Mouse (Mus musculus) hindbrain, embryonic 14.5 days (tissue): ENCODE measurements at regions not wholly inside any gene's neighbourhood (a gene's known extent, or its start where the extent isn't known, plus 50 kb on each side); places are given as distances from the start of the nearest gene placed in this dataset.

Source experiments
- ATAC-seq: fragments of 200-750 bp; cut with Nextera tagmentation; 2 replicates; pipeline ENCODE4 v1.8.0; 2017; ENCODE audit warnings: moderate number of reproducible peaks, mild to moderate bottlenecking, moderate TSS enrichment, moderate library complexity; ENCODE audit not compliant: low FRiP score
- DNase-seq: peaks from one replicate; pipeline ENCODE4 v3.0.0-alpha.2; 2015; ENCODE audit warnings: low spot score
- H3K27ac ChIP-seq: fragments of 300-500 bp; sonication (generic); 2 replicates; pipeline ENCODE4 v1.5.1; 2014; ENCODE audit warnings: mild to moderate bottlenecking, moderate library complexity
- H3K27me3 ChIP-seq: fragments of 300-500 bp; sonication (generic); 2 replicates; pipeline ENCODE4 v1.6.1; 2014; ENCODE audit warnings: mild to moderate bottlenecking, low read length, mixed read lengths; ENCODE audit not compliant: control insufficient read depth, insufficient read depth
- H3K36me3 ChIP-seq: fragments of 300-500 bp; sonication (generic); replicated peaks from 2 replicates; pipeline ENCODE4 v1.6.1; 2014; ENCODE audit not compliant: control insufficient read depth, insufficient read depth
- H3K4me1 ChIP-seq: fragments of 300-500 bp; sonication (generic); replicated peaks from 2 replicates; pipeline ENCODE4 v1.6.1; 2014; ENCODE audit warnings: antibody characterized with exemption, low read length, mixed read lengths; ENCODE audit not compliant: control insufficient read depth, insufficient read depth
- H3K4me2 ChIP-seq: fragments of 300-500 bp; sonication (generic); replicated peaks from 2 replicates; pipeline ENCODE4 v1.6.1; 2014; ENCODE audit warnings: mild to moderate bottlenecking, moderate library complexity
- H3K4me3 ChIP-seq: fragments of 300-500 bp; sonication (generic); replicated peaks from 2 replicates; pipeline ENCODE4 v1.5.1; 2014; ENCODE audit warnings: mild to moderate bottlenecking, low read length
- H3K9ac ChIP-seq: fragments of 300-500 bp; sonication (generic); 2 replicates; pipeline ENCODE4 v1.6.1; 2014
- H3K9me3 ChIP-seq: fragments of 300-500 bp; sonication (generic); 2 replicates; pipeline ENCODE4 v1.6.1; 2016; ENCODE audit warnings: low read length; ENCODE audit not compliant: control insufficient read depth
- WGBS: fragments of 180-500 bp; shearing (Covaris S2); extraction: QIAGEN DNeasy Blood & Tissue Kit; methylation state at CpG from one replicate; pipeline ENCODE4 v1.1.7; 2014; 5-methylcytosine and 5-hydroxymethylcytosine counted together

DNA sequence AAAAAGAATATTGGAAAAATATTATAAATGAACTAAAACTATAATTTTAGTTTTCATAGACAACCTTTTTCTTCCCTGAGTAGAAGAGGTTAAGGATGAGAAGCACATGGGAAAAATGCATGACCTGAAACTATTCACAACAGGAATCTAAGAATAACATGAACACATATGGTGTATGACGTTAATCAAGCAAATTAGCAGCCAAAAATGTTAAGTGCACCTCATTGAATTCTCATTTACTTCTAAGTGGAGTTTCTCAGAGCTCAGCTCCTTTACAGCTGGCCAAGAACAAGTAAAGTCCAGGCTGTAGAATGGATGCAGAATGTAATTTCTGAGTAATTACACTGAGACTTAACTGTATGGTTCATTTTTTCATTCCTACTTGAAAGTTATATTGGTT, 137.9 kb upstream of the Vegfc start:
- H3K27me3 ChIP-seq: no peaks in the 10 kb centered on the region
- H3K36me3 ChIP-seq: no peaks in the 10 kb centered on the region
- H3K9me3 ChIP-seq: no peaks in the 10 kb centered on the region
- H3K27ac ChIP-seq: no peak overlapping the region
- no peak overlapping the region for H3K4me2 ChIP-seq
- H3K4me3 ChIP-seq: no peak overlapping the region
- DNase-seq: no peak
- WGBS: 83% methylated on average over 1 of the region's 1 CpGs
- no peak for ATAC-seq
- H3K4me1 ChIP-seq: no peaks in the 10 kb centered on the region
- no peak overlapping the region for H3K9ac ChIP-seq

DNA sequence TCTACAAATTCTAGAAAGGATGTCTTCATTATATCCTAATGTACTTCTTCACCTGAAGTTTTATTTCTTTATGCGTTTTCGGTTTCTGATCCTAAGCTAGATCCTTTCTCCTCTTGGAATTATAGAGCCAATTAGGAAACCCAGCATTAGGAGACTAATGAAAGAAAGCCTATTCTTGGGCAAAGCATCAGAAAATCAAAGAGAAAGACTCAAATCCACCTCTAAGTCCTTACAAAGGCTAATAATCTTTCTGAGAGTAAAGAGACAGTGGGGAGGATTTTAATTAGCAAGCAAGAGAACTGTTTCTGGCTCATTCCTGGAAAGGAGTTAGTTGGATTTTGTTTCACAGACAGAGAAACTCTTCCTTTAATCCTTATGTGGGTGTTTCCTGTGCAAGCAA, 136.3 kb upstream of the Vegfc start:
- H3K9ac ChIP-seq: no peak overlapping the region
- no peaks in the 10 kb centered on the region for H3K36me3 ChIP-seq
- no peak for DNase-seq
- H3K4me2 ChIP-seq: no peak overlapping the region
- WGBS: 92% methylated on average over 2 of the region's 2 CpGs
- no peak overlapping the region for H3K4me3 ChIP-seq
- H3K27ac ChIP-seq: no peak overlapping the region
- H3K4me1 ChIP-seq: no peaks in the 10 kb centered on the region
- no peaks in the 10 kb centered on the region for H3K27me3 ChIP-seq
- H3K9me3 ChIP-seq: no peaks in the 10 kb centered on the region
- ATAC-seq: no peak

DNA sequence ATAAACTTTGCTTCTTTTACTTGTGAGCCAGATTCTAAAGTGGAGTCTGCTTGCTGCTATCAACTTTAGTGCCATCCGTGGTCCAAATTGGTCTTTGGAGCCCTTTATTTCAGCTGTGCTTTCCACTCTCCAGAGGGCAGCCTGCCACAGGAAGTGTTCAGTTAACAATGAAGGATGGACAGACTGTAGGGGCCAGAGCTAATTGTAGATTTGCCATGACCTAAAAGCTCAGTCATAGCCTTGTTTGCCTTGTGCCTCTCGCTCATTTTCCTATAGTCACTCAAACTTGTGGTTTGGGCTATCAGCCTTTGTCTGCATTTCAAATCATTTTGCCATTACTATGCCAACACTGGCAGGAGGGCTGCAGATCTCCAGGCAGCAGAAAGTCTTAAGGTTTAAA, 131.8 kb upstream of the Vegfc start:
- peak; percentile 75; the same call in 1 of the 2 replicates for ATAC-seq
- no peaks in the 10 kb centered on the region for H3K36me3 ChIP-seq
- H3K9ac ChIP-seq: no peak overlapping the region
- no peak overlapping the region for H3K4me2 ChIP-seq
- 41% methylated on average over 2 of the region's 2 CpGs for WGBS
- H3K4me3 ChIP-seq: no peak overlapping the region
- H3K27ac ChIP-seq: no peak overlapping the region
- no peaks in the 10 kb centered on the region for H3K9me3 ChIP-seq
- no peak for DNase-seq
- H3K4me1 ChIP-seq: no peaks in the 10 kb centered on the region
- no peaks in the 10 kb centered on the region for H3K27me3 ChIP-seq

DNA sequence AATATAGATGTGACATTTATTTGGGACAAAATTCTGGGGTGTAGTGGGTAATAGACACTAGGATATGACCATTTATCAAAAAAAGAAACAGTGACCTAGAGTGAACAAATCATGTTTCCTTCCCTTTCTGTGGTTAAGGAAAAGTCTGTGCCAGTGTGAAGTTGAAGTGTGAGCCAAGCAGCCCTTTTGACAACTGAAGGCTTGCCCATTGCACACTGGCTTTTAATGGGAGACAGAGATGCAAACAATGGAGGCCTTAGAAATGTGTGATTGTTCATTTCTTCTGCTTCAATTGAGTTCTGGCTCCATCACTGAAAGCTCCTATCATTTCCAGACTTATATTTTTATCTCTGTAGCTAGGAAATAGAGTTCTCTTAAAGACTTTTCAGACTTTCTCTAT, 130.0 kb upstream of the Vegfc start:
- no peak for DNase-seq
- no peak overlapping the region for H3K27ac ChIP-seq

DNA sequence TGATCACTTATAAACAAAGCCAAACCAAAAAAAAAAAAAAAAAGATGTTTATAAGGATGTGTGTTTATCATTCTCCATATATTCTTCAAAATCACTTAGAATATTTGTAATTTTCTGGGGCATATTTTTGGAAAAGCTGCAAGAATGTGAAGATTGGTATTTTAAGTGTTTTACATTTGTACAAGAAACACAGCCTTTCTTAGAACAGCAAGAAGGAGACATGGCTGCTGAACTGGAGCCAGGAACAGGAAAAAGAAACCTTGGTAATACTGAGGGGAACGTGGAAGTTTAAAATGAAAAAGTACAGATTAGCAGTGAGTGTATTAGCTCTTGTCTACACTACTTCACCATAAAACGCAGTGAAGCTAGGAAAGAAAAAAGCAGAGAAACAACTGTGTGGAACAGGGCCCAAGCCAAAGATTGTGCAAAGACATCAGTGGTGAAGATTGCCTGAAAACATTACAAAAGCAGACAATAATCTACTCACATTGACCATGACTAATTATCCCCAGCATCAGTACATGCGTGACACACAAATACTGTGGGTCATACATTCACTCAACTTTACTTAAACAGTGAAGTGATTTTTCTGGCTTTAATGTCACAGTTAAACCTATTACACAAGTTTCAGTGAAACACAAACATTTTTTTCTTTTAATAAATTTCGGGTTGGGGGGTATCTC, 122.8 kb upstream of the Vegfc start:
- DNase-seq (no peak), ATAC-seq (no peak)
- Histone ChIP-seq H3K9ac (no peak overlapping the region), H3K4me1 (no peaks in the 10 kb centered on the region), H3K4me2 (no peak overlapping the region), H3K36me3 (no peaks in the 10 kb centered on the region), H3K4me3 (no peak overlapping the region), H3K27ac (no peak overlapping the region), H3K9me3 (no peaks in the 10 kb centered on the region), H3K27me3 (no peaks in the 10 kb centered on the region)
- 71% methylated on average over 4 of the region's 4 CpGs for WGBS

More for the DNA sequence above, 130.0 kb upstream of the Vegfc start:
- Histone ChIP-seq H3K9ac (no peak overlapping the region), H3K4me3 (no peak overlapping the region), H3K4me1 (no peaks in the 10 kb centered on the region), H3K27me3 (no peaks in the 10 kb centered on the region), H3K36me3 (no peaks in the 10 kb centered on the region), H3K9me3 (no peaks in the 10 kb centered on the region), H3K4me2 (no peak overlapping the region)
- ATAC-seq: no peak

DNA sequence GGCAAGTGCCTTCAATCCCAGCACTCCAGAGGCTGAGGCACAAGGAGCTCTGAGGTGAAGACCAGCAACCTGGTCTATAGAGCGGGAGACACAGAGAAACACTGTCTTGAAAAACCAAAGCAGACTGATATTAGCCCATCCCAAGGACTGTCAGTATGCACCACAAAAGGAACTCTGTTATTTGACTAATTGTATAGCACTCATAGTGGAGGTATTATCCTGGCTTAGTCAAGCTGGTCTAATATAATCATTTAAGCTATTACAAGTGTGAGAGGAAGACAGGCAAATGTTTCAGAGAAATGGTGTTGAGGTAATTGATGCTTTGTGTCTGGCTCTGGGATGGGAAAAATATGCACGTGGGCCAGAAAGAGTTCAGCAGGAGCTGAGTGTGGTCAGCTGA, 121.3 kb upstream of the Vegfc start:
- Histone ChIP-seq H3K4me3 (no peak overlapping the region), H3K27ac (no peak overlapping the region), H3K9me3 (no peaks in the 10 kb centered on the region), H3K4me1 (no peaks in the 10 kb centered on the region), H3K4me2 (no peak overlapping the region), H3K36me3 (no peaks in the 10 kb centered on the region), H3K27me3 (no peaks in the 10 kb centered on the region), H3K9ac (no peak overlapping the region)
- ATAC-seq: no peak
- DNase-seq: no peak
- whole genome bisulfite sequencing: 47% methylated on average over 2 of the region's 2 CpGs

DNA sequence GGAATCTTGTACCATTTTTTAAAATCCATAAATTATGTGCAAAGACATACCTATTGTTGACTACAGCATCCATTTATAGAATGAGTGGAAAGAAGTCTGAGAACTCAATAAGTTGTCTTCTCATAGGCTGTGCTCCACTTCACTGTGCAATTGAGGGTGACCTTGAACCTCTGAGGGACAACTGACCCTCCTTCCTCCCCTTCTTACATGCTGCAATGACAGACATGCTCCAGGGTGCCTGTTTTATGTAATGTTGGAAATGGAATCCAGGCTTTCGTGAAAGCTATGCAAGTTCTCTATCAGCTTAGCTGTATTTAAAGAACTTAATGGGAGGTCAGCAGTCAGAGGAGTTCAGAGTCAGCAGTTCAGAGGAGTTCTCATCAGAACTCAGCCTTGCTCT, 118.9 kb upstream of the Vegfc start:
- Histone ChIP-seq H3K27ac (no peak overlapping the region), H3K4me3 (no peak overlapping the region), H3K36me3 (no peaks in the 10 kb centered on the region), H3K9me3 (no peaks in the 10 kb centered on the region), H3K4me2 (no peak overlapping the region), H3K27me3 (no peaks in the 10 kb centered on the region), H3K4me1 (no peaks in the 10 kb centered on the region), H3K9ac (no peak overlapping the region)
- WGBS: 68% methylated on average over 1 of the region's 1 CpGs
- DNase-seq (no peak), ATAC-seq (no peak)

DNA sequence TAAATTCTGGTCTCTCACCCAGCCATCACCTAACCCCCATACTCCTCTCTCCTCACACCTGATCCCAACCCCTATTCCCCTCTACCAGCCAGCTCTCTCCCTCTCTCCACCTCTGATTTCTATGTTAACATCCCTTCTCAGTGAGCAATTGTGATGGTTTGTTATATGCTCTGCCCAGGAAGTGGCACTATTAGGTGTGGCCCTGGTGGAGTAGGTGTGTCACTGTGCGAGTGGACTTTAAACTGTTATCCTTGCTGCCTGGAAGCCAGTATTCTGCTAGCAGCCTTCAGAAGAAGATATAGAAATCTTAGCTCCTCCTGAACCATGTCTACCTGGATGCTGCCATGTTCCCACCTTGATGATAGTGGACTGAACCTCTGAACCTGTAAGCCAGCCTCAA, 114.4 kb upstream of the Vegfc start:
- Histone ChIP-seq H3K4me3 (no peak overlapping the region), H3K27ac (no peak overlapping the region), H3K27me3 (no peaks in the 10 kb centered on the region), H3K9me3 (no peaks in the 10 kb centered on the region), H3K4me1 (no peaks in the 10 kb centered on the region), H3K4me2 (no peak overlapping the region), H3K36me3 (no peaks in the 10 kb centered on the region), H3K9ac (no peak overlapping the region)
- WGBS: 98% methylated on average over 1 of the region's 1 CpGs
- ATAC-seq: no peak
- DNase-seq: no peak

DNA sequence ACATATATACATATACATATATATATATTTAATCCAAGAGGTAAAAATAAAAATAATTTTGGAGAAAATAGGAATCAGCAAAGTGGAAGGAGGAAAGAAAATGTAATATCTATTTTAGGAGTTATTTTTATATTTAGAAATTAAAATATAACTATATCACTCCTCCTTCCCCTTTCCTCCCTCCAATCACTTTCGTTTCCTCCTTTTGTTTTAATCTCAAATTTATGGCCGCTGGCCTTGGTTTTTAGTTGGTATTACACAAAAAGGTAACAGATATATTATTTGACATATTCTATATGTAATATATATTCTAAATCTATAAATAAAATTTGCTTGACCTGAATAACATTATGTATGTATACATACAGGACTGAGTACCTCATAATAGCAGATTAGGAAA, 93.1 kb upstream of the Vegfc start:
- no peak overlapping the region for H3K4me3 ChIP-seq
- H3K27ac ChIP-seq: no peak overlapping the region
- 94% methylated on average over 2 of the region's 2 CpGs for WGBS
- H3K4me2 ChIP-seq: no peak overlapping the region
- H3K9ac ChIP-seq: no peak overlapping the region
- H3K9me3 ChIP-seq: no peaks in the 10 kb centered on the region
- no peak for DNase-seq
- no peaks in the 10 kb centered on the region for H3K36me3 ChIP-seq
- no peaks in the 10 kb centered on the region for H3K27me3 ChIP-seq
- ATAC-seq: no peak
- no peaks in the 10 kb centered on the region for H3K4me1 ChIP-seq

DNA sequence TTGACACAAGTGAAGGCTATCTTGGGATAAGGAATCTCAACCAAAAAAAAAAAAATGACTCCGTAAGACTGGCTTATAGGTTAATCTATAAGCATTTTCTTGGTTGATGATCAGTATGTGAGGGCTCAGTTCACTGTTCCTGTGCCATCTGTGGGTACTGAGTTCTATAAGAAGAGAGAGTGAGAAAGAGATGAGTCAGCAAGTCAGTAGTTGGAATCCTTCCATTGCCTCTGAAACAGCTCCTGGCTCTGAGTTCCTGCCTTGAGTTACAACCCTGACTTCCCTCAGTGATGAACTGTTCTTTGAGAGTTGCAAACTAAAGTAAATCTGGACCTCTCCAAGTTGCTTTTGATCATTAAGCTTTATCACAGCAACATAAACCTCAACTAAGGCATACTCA, 91.7 kb upstream of the Vegfc start:
- no peaks in the 10 kb centered on the region for H3K9me3 ChIP-seq
- DNase-seq (no peak), ATAC-seq (no peak)
- WGBS: 97% methylated on average over 1 of the region's 1 CpGs
- H3K4me2 ChIP-seq: no peak overlapping the region
- no peak overlapping the region for H3K9ac ChIP-seq
- no peaks in the 10 kb centered on the region for H3K36me3 ChIP-seq
- H3K27me3 ChIP-seq: no peaks in the 10 kb centered on the region
- H3K4me3 ChIP-seq: no peak overlapping the region
- H3K27ac ChIP-seq: no peak overlapping the region
- H3K4me1 ChIP-seq: no peaks in the 10 kb centered on the region
